Mouse (Mus musculus): ENCODE measurements at regions not wholly inside any gene's neighbourhood (a gene's known extent, or its start where the extent isn't known, plus 50 kb on each side); places are given as distances from the start of the nearest gene placed in this dataset.

DNA sequence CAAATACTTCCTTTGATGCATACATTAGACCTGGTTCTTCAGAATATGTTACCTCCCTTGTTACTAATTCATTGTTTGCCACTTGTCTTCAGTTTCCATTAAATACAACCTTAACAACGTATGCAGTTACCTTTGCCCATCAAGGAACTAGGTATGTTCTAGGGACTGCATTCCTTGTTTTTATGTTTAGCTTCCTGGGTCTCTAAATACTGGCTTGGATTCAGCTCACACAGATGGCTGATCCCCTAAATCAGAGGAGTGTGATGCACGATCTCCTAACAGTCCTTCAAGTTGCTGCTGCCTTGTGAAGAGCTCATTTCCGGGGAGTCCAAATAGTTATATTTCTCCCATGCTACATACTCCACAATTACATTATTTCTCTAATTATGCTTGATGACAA is 537.5 kb downstream of the Tm4sf1 start:
- H3K79me2 ChIP-seq (ENCODE audit: control insufficient read depth, insufficient read depth, low read length, poor library complexity), result no peaks in the 10 kb centered on the region
- H3K27ac ChIP-seq (ENCODE audit: control insufficient read depth, low read depth, low read length), result no peak overlapping the region
- DNase-seq (ENCODE audit: low read depth, low spot score), result no peak
- H3K36me3 ChIP-seq (ENCODE audit: control insufficient read depth in 1 of 2, insufficient read depth in 2 of 2, low read length in 2 of 2), result no peaks in the 10 kb centered on the region
- TF ChIP-seq TCF12 (IDR thresholded peaks at IDR 0.05; ENCODE audit: low read depth, low read length) (no peak), RAD21 (IDR thresholded peaks at IDR 0.05; ENCODE audit: low read depth, low read length) (no peak), TAL1 (IDR thresholded peaks at IDR 0.05; ENCODE audit: low read length) (no peak), POLR2AphosphoS2 (IDR thresholded peaks at IDR 0.05; ENCODE audit: low read length) (no peak), POLR2A (IDR thresholded peaks at IDR 0.05; ENCODE audit: control insufficient read depth in 1 of 2, insufficient read depth in 1 of 2, low read depth in 1 of 2, low read length in 2 of 2, poor library complexity in 1 of 2) (no peak), MAX (IDR thresholded peaks at IDR 0.05; ENCODE audit: low read length) (no peak), ELF1 (IDR thresholded peaks at IDR 0.05; ENCODE audit: low read depth, low read length) (no peak), HCFC1 (IDR thresholded peaks at IDR 0.05; ENCODE audit: low read depth, low read length) (no peak), ZNF384 (IDR thresholded peaks at IDR 0.05; ENCODE audit: low read depth, low read length) (no peak), MAZ (IDR thresholded peaks at IDR 0.05; ENCODE audit: low read depth, low read length) (no peak)
- no peak overlapping the region for H3K9ac ChIP-seq (ENCODE audit: control insufficient read depth, low read depth, low read length, poor library complexity, severe bottlenecking)
- H3K9me3 ChIP-seq (replicated peaks; ENCODE audit: insufficient read depth, low read length), result no peaks in the 10 kb centered on the region
- H3K27me3 ChIP-seq (ENCODE audit: control insufficient read depth in 1 of 2, insufficient read depth in 2 of 2, low read length in 2 of 2), result no peaks in the 10 kb centered on the region
- H3K4me1 ChIP-seq (ENCODE audit: control insufficient read depth in 1 of 2, insufficient read depth in 2 of 2, low read length in 2 of 2), result no peaks in the 10 kb centered on the region
- no peak overlapping the region for H3K4me3 ChIP-seq (ENCODE audit: control insufficient read depth in 1 of 2, insufficient read depth in 1 of 2, low read depth in 2 of 2, low read length in 2 of 2)

DNA sequence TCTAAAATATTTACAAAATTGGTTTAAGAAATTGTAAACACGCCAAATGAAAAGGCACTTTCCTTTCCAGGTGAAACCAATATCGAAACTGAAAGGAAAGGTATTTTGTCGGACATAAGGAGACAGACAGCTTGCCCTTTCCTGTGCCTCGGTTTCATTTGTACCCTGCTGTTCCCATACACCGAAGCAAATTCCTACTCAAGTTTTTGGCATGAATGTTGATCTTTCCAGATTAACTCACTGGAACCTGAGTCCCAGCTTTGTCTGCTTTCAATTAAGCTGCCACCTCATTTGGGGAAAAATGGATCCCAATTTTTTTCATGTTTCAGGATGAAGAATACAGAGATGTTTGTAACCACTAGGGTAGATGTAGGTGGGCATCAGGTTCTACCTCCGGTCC is 537.9 kb downstream of the Tm4sf1 start:
- no peak for DNase-seq (ENCODE audit: low read depth, low spot score)
- H3K9ac ChIP-seq (ENCODE audit: control insufficient read depth, low read depth, low read length, poor library complexity, severe bottlenecking), result no peak overlapping the region
- H3K9me3 ChIP-seq (replicated peaks; ENCODE audit: insufficient read depth, low read length), result no peaks in the 10 kb centered on the region
- no peaks in the 10 kb centered on the region for H3K79me2 ChIP-seq (ENCODE audit: control insufficient read depth, insufficient read depth, low read length, poor library complexity)
- H3K36me3 ChIP-seq (ENCODE audit: control insufficient read depth in 1 of 2, insufficient read depth in 2 of 2, low read length in 2 of 2), result no peaks in the 10 kb centered on the region
- no peaks in the 10 kb centered on the region for H3K4me1 ChIP-seq (ENCODE audit: control insufficient read depth in 1 of 2, insufficient read depth in 2 of 2, low read length in 2 of 2)
- TF ChIP-seq ELF1 (IDR thresholded peaks at IDR 0.05; ENCODE audit: low read depth, low read length) (no peak), MAFK (IDR thresholded peaks at IDR 0.05; ENCODE audit: borderline replicate concordance, low read depth, low read length) (no peak), TCF12 (IDR thresholded peaks at IDR 0.05; ENCODE audit: low read depth, low read length) (no peak), TBP (IDR thresholded peaks at IDR 0.05; ENCODE audit: low read depth, low read length) (no peak), POLR2A (IDR thresholded peaks at IDR 0.05; ENCODE audit: control insufficient read depth in 1 of 2, insufficient read depth in 1 of 2, low read depth in 1 of 2, low read length in 2 of 2, poor library complexity in 1 of 2) (no peak), POLR2AphosphoS2 (IDR thresholded peaks at IDR 0.05; ENCODE audit: low read length) (no peak), E2F4 (IDR thresholded peaks at IDR 0.05; ENCODE audit: borderline replicate concordance, low read depth, low read length) (no peak), CHD1 (IDR thresholded peaks at IDR 0.05; ENCODE audit: low read depth, low read length) (no peak), JUND (IDR thresholded peaks at IDR 0.05; ENCODE audit: low read depth, low read length) (no peak), NELFE (IDR thresholded peaks at IDR 0.05; ENCODE audit: low read depth, low read length) (no peak), TAL1 (IDR thresholded peaks at IDR 0.05; ENCODE audit: low read length) (no peak), MXI1 (IDR thresholded peaks at IDR 0.05; ENCODE audit: low read depth, low read length) (no peak)
- no peak overlapping the region for H3K27ac ChIP-seq (ENCODE audit: control insufficient read depth, low read depth, low read length)
- H3K27me3 ChIP-seq (ENCODE audit: control insufficient read depth in 1 of 2, insufficient read depth in 2 of 2, low read length in 2 of 2), result no peaks in the 10 kb centered on the region
- no peak overlapping the region for H3K4me3 ChIP-seq (ENCODE audit: control insufficient read depth in 1 of 2, insufficient read depth in 1 of 2, low read depth in 2 of 2, low read length in 2 of 2)
